Mouse (Mus musculus) fat pad, adult 2 months (tissue): ENCODE results near the gene Akt2.

Source experiments
- DNase-seq: peaks from one replicate; pipeline ENCODE4 v3.0.0-alpha.2; 2011; ENCODE audit warnings: low read depth, low spot score; ENCODE audit errors: extremely low read depth

Gene Akt2

DNA sequence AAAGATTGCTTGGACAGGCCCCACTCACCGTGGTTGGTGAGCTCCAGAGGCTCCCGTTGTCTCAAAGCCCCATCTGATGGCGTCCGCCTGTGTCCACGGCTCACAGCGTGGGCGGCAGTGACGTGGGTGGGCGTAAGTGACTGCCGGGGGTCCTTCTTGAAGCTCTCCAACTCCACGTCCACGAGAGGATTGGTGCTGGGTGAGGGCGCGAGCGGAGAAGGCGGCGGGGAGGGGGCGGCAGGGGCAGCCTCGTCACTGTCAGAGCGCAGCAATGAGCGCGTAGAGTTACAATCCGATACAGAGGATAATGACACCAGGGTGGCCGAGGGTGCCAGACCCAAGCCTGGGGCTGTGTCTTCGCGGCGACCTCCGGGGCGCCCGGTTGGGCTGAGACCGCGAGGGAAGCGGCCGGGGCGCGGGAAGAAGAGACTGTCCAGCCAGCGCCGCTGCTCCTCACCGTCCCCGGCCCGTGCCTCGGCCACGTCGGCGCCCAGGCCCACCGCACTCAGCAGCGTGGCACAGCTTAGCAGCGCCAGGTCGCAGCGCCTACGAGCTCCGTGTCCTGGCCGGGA is 66.6 kb downstream of the Akt2 start:
- DNase-seq: no peak

DNA sequence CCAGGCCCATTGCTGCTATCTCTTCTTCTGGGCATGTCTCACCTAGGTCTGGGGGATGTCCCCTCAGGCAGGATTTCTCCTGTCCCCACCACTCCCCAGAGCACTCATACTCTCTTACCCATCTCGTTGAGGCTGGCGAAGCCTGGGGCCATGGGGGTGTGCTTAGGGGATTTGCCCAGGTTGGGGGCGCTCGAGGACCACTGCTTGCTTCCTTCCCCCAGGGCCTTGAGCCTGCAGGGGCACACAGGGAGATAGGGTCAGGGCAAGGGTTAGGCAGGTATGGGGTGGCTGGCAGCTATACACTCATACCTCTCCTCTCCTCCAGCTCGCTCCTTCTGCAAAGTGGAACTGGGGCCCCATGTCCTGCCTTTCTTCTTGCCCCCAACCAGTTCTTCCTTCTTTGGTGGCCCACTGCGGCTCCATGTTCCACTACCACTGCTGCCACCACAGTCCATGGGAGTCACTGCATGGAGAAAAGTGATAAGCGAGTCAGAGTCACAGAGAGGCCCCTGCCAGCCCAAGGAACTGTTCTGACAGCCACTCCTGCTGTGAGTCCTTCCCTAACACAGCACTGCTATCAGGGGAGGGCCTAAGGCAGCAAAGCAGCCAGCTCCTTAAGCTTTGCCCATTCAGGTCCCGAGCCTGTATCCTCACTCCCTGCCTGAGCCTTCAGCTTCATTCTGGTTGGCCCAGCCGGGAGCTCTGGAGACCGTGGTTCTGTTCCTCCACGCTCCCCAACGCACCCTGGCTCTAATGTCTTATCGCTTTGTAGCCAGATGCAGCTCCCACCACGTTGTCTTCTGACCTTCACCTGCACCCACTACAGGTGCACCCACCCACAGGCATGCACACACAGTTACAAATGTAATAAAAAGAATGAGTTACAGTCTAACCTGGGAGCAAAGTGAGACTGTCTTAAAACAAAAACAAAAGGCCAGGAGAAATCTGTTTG is 67.6 kb downstream of the Akt2 start:
- DNase-seq: no peak

DNA sequence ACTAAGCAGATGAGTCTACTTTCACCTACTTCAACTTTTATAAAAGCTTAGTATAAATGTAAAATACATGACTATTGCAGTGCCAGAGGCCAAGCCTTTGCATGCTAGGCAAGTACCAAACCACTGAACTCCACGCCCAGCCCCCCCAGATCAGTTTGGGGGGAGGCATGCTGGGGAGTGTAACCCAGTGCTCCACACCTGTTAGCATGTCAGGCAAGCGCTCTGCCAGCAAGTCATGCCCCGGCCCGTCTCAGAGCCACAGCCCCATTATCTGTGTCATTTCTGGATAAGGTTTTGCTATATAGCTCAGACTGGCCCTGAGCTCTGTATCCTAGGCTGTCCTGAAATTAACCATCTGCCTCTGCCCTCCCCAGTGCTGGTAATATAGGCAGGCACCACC is 70.7 kb downstream of the Akt2 start:
- no peak for DNase-seq

DNA sequence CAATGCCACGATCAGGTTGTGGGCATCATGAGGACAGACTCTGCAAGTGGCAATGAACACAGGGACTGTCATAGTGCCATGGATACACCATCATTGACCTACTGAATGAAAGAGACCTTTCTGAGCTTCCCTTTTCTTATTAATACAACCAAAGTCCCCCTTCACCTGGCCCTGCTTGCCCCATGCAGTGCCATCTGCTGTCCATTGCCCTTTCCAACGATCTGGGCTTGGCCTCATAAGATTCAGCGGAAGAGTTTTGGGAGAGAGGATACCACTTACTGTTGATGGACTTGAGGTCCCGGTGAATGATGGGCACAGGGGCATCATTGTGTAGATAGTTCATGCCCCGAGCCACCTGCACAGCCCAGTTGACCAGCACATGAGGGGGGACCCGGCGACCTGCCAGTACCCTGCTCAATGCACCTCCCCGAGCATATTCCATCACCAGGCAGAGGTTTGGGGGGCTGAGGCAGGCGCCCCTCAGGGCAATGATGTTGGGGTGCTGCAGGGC is 81.8 kb downstream of the Akt2 start:
- no peak for DNase-seq

DNA sequence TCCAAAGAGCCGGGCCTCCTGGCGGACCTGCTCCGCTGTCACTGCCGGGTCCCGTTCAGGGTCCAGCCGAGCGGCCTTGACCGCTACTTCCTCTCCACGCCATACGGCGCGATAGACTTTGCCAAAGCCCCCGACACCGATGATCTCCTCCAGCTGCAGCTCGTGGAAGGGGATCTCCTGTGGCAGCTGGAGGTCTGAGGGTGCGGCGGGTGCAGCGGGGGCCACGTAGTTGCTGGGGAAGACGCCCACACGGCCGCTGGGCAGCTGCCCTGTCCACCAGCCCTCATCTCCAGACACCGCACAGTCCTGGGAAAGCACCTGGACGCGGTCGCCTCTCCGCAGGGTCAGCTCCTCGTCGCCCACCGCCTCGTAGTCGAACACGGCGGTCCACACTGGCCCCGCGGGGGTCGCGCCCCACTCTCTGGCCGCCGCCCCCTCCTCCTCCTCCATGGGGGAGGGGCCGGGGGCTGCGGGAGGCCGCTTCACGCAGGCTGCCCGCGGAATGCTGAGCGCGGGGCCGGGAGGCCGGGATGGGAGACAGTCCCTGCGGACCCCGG is 82.3 kb downstream of the Akt2 start:
- no peak for DNase-seq

DNA sequence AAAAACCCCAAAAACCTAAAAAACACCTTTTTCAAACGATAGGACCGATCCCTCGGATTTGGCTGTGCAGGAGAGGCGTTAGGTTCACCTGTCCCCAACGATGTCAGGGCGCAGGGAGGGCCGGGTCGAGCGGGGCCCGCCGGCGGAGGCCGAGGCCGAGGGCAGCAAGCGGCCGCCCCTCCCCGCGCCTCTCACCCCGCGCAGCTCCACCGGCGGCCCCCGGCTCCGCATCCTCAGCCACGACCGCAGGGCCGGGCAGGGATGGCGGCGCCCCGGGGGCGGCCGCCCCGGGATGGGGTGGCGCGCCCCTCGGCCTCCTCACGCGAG is 82.8 kb downstream of the Akt2 start:
- DNase-seq: no peak

DNA sequence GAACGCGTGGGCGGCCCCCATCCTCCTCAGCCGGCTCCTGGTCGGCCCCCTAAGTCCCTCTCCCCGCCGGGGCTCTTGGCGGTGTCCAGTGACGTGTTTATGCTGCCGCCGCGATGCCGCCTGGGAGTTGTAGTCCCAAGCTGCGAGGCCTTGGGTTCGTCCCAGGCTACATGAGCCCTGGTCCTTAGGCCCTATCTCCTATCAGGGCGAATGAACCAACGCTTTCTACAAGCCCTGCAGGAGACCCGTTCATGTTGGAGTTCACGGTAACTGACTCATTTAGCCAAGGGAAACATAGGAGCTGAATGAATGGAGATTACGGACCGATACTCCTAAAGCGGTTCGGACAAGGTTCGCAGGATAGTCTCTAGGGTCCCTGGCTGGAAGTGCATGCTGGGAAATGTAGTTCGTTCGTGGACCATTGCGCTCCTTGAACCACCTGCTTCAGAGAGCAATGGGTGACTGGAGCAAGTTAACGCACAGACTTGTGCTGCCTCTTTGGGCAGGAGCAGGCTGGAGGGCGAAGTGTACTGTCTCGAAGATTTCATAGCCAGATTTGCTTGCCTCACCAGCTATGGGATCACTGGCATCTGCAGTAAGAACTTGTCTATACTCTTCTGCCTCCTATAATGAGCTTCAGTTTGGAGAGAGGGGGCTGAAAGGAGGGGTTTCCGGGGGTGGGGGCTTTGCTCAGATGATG is 83.3 kb downstream of the Akt2 start, which contains the start of gene Map3k10:
Gene Map3k10 (minus strand): TSS at position 77 of the 700 bp plus-strand sequence.
- peak; percentile 30 for DNase-seq

DNA sequence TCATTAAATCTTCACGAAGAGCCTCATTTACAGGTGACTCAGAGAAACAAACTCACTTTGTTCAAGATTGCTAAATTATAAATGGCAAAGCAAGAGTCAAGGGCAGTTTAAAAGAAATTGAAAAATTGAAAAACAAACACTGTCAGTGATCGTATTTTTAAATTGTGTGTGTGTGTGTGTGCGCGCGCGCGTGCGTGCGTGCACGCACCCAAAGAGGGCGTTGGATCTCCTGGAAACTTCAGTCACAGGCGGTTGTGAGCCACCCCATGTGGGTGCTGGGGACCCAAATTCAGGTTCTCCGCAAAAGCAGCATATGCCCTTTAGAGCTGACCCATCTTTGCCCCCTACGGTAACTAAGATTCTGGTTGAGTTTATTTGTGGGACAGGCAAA is 83.9 kb downstream of the Akt2 start:
- no peak for DNase-seq

DNA sequence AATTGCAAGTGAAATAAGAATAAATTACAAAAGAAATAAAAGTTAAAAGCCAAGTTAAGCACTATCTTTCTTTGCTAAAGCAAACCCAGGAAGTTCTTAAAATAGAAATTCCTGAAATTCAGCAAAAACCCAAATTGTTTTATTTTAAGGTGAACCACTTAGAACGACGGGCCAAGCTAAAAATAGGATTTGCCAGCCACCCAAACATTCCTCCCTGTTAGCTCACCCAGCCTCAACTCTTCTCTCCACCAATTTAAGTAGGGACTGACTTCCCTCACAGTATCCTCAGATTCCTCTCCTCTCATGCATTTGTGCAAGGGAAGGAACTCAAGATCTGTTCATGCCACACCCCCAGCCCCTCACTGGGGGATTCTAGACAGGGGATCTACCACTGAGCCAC is 91.9 kb downstream of the Akt2 start:
- no peak for DNase-seq

DNA sequence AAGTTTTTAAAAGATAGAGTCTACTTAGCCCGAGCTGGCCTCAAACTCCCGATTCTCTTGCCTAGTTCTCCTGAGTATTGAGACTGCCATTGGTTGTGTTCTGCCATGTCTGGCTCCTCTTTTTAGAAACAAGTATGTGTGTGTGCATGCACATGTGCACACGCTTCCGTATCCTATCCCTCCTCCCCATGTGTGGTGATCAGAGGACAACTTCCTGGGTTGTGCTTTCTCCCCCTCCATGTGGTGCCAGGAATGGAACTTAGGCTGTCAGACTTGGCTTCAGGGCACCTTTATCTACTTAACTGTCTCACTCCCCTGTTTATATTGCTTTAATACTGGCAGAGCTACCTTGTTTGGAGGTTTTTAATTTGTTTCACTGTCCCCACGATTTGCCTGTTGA is 93.9 kb downstream of the Akt2 start:
- DNase-seq: no peak

DNA sequence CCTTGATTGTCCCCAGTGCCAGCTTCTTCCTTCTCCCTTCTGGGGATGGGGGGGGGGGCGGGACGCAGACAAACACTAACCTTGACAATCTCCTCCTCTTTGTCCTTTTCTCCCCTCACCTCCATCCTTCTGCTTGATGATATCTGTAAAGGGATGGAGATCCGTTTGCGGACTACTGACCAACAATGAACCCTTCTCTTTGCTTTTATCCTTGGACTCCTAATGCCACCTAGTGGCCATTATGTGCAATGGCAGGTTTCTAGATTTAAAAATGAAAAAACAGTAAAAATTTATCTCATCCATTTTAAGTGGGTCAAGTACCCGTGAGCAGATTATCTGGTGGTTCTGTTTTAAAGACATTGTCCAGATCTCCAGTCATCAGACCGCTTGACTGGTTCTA is 94.3 kb downstream of the Akt2 start:
- DNase-seq: no peak

DNA sequence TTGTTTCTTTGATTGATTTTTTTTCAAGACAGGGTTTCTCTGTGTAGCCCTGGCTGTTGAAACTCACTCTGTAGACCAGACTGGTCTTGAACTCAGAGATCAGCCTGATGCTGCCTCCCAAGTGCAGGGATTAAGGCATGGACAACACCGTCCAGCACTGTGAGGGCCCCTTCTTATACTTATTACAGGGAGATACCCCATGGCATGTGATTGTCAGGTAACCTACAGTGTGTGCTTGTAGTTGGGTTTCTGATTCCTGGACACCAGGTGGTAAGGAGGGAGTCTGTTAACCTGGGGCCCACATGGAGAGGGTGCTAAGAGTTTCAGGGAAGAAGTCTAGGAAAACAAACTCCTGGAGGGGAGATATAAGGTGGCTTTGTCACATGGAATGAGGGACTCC is 95.7 kb downstream of the Akt2 start:
- no peak for DNase-seq

DNA sequence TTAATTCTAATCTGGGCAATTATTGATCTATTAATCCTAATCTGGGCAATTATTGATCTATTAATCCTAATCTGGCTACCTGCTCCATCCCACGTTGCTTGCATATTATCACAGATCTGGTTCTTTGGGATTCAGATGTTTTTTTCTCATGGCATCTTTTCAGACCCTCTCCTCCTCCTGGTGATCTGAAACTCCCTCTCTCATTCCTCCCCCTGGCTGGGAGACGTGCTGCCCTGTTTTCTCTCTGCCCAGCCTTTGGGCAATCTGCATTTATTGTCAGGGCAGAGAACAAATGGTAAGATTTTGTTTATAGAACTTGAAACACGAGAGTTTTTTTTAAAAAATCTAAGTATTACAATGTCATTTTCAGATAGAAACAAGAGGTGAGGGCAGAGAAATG is 96.5 kb downstream of the Akt2 start:
- DNase-seq: no peak

DNA sequence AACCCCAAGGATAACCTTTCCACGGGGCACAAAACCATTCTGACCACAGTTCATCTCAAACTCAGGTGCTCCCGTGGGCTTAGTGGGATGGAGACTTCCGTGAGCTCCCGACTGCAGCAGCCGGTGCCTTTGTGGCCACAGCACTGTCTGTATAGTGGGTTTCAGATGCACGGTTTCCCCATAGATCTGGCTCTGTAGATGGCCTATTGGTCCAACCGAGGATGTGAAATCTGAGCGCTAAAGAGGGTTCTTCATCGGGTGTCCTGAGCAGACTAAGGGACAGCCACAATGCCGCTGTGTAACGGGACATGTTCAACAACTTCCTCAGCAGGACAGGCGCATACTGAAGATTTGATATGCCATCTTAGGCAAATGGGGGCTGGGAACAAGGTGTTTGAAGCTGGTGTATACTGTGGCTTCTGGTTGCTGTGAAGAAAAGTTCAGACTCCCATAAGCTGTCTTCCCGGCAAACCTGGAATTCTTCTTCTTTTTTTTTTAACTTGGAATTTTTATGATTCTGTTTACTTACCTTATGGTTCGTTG is 97.0 kb downstream of the Akt2 start:
- no peak for DNase-seq

DNA sequence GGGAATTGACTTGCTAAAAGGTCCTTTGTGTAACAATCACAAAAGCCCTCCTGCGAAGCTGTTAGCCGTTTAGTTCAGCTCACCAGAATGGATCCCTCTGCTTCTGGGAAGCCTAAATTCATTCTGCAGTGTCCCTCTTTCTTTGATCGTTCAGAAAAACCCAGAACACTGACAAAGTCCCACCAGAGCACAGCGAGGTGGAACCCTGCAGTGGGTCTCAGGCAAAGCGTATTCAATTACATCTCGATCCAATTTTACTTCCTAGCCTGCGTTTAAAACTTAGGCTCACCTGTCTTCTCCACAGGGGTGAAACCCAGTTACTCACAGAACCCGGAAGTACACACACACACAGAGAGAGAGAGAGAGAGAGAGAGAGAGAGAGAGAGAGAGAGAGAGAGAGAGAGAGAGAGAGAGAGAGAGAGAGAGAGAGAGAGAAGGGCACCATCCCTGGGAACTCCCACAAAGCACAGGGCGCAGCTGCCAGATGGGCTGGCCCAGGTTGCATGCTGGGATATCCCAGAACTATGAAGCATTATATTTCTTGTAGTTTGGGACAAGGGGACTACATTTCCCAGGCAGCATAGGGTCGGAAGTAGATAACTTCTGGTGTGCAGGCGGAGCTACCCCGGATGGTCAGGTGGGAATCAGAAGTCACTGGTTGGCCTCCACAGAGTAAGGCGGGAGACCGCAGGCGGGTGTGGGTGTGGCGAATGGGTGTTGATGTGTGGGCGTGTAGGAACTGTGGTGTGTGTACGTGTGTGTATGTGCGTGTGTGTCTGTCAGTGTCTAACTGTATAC is 97.7 kb downstream of the Akt2 start, which contains the start of gene Zfp607b:
Gene Zfp607b (plus strand): TSS at position 526 of the 798 bp plus-strand sequence.
- peak; percentile 95 for DNase-seq
